Mouse (Mus musculus): ENCODE measurements around the gene Fto. TPM values are rescaled to one million over a fixed set of nuclear protein-coding genes. Genes with fewer than 3 reads are reported as not detected.

Gene Fto
- polyA plus RNA-seq, 1 experiment from 2014 or later, result 89.0 TPM

DNA sequence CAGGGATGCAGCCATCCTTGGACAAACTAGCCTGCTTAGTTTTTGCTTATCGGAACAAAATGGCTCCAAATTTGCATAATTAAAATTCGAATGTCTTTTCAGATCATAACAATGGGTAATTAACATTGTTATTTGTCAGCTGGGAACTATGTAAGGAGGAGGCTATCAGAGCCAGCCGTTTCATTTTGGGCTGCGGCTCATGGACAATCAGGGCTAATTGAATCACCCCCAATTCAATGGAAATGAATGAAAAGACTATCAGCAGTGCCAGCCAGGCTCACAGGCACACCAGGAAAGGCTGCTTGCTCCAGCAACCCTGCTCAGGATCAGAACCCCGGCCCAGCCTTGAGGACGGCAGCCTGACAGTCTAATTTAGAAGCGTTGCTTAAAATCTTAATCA, 395.3 kb downstream of the Fto start:
- WGBS, result 66% methylated on average over 7 of the region's 7 CpGs
- ATAC-seq (ENCODE audit: low FRiP score, low TSS enrichment), result no peak

DNA sequence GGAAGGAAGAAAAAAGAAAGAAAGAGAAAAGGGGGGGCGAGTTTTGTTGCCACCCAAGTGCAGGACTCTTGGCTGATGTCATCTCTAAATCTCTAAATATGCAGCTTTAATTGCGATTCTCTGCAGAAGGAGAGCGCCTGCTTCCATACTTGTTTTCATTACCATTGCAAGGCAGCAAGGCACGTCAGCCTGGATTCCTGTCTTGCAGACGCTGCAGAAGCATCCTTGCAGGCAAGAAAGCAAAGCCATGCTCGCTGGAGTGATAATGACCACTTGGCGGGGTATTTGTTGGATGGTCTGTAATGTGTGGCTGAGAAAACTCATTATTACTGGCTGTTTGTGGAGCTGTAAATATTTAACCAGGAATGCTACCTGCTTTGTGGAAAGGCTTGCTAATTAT, 396.4 kb downstream of the Fto start:
- WGBS, result 31% methylated on average over 7 of the region's 7 CpGs
- no peak overlapping the region for H3K4me3 ChIP-seq (ENCODE audit: low read length)
- no peak for ATAC-seq (ENCODE audit: low FRiP score, low TSS enrichment)
- no peak overlapping the region for H3K4me2 ChIP-seq (replicated peaks; ENCODE audit: low read depth, low read length)
- H3K27me3 ChIP-seq (ENCODE audit: insufficient read depth, low read length), result peaks cover 16% of the 10 kb centered on the region
- no peak overlapping the region for H3K27ac ChIP-seq (ENCODE audit: low read length)
- H3K9ac ChIP-seq (replicated peaks; ENCODE audit: low read length), result no peak overlapping the region
- H3K4me1 ChIP-seq (ENCODE audit: insufficient read depth, low read length), result peaks cover 15% of the 10 kb centered on the region
- H3K36me3 ChIP-seq (ENCODE audit: insufficient read depth, low read length), result no peaks in the 10 kb centered on the region
- H3K9me3 ChIP-seq (ENCODE audit: low read length), result 0 out of 2 replicates have a peak, but pooled peaks cover 4% of the 10 kb centered on the region

More for the DNA sequence above, 395.3 kb downstream of the Fto start:
- Histone ChIP-seq H3K36me3 (ENCODE audit: insufficient read depth, low read length) (no peaks in the 10 kb centered on the region), H3K27me3 (ENCODE audit: insufficient read depth, low read length) (peaks cover 16% of the 10 kb centered on the region), H3K4me2 (replicated peaks; ENCODE audit: low read depth, low read length) (no peak overlapping the region), H3K27ac (ENCODE audit: low read length) (no peak overlapping the region), H3K4me1 (ENCODE audit: insufficient read depth, low read length) (peaks cover 10% of the 10 kb centered on the region), H3K9ac (replicated peaks; ENCODE audit: low read length) (no peak overlapping the region), H3K9me3 (ENCODE audit: low read length) (0 out of 2 replicates have a peak, but pooled peaks cover 4% of the 10 kb centered on the region), H3K4me3 (ENCODE audit: low read length) (no peak overlapping the region)

DNA sequence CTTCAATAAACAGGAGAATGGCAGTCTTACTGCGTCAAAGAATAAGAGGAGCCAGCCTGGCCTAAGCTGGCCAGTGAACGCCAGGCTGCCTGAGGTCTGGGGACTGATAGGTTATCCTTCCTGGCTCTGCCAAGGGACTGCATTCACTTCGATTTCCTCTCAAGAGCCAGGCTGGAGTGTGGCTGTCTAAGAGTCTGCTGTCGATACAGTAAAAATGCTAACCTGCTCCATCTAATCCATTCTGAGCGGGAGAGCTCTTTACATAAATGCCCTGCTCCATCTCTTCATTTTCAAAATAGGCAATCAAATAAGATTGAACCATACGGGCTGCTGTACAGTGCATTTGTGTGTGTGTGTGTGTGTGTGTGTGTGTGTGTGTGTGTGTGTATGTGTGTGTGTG, 397.9 kb downstream of the Fto start:
- H3K4me2 ChIP-seq (replicated peaks; ENCODE audit: low read depth, low read length), result no peak overlapping the region
- no peak overlapping the region for H3K4me3 ChIP-seq (ENCODE audit: low read length)
- WGBS, result 68% methylated on average over 6 of the region's 6 CpGs
- 0 out of 2 replicates have a peak, but pooled peaks cover 4% of the 10 kb centered on the region for H3K9me3 ChIP-seq (ENCODE audit: low read length)
- no peak overlapping the region for H3K27ac ChIP-seq (ENCODE audit: low read length)
- no peak for ATAC-seq (ENCODE audit: low FRiP score, low TSS enrichment)
- no peaks in the 10 kb centered on the region for H3K36me3 ChIP-seq (ENCODE audit: insufficient read depth, low read length)
- peaks cover 19% of the 10 kb centered on the region for H3K4me1 ChIP-seq (ENCODE audit: insufficient read depth, low read length)
- H3K9ac ChIP-seq (replicated peaks; ENCODE audit: low read length), result no peak overlapping the region
- peaks cover 17% of the 10 kb centered on the region for H3K27me3 ChIP-seq (ENCODE audit: insufficient read depth, low read length)

DNA sequence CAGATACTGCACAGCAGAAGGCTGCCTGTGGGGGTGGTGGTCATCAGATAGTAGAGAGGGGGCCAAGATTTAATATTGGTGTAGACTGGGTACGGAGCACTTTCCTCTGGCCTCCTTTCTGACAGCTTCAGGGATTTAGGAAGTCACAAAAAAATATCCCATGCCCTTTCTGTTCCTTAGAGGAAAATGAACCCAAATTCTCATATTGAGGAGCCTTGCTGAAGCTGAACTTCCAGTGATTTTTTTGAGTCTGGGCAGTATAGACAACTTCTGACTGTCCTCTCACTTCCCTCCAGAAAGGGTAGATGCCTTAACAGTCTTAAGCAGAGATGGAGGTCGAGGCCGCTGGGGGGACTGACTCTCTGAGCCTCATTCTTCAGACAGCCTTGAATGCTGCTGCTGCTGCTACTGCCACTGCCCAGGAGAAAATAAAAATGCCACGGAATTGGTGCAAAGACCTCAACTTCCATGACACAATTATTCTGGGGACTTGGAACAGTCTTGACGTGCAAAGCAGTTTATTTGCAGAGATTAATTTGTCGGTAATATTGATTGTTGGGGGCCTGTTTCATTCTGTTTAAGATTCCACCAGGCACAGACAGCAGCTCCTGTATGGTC, 398.8 kb downstream of the Fto start:
- H3K9ac ChIP-seq (replicated peaks; ENCODE audit: low read length), result no peak overlapping the region
- H3K27ac ChIP-seq (ENCODE audit: low read length), result no peak overlapping the region
- H3K4me2 ChIP-seq (replicated peaks; ENCODE audit: low read depth, low read length), result peak overlapping the region; percentile 44; the same call in 1 of the 2 replicates
- peaks cover 19% of the 10 kb centered on the region for H3K4me1 ChIP-seq (ENCODE audit: insufficient read depth, low read length)
- H3K9me3 ChIP-seq (ENCODE audit: low read length), result 0 out of 2 replicates have a peak, but pooled peaks cover 4% of the 10 kb centered on the region
- WGBS, result 31% methylated on average over 6 of the region's 6 CpGs
- no peak overlapping the region for H3K4me3 ChIP-seq (ENCODE audit: low read length)
- peaks cover 24% of the 10 kb centered on the region for H3K27me3 ChIP-seq (ENCODE audit: insufficient read depth, low read length)
- no peak for ATAC-seq (ENCODE audit: low FRiP score, low TSS enrichment)
- no peaks in the 10 kb centered on the region for H3K36me3 ChIP-seq (ENCODE audit: insufficient read depth, low read length)

DNA sequence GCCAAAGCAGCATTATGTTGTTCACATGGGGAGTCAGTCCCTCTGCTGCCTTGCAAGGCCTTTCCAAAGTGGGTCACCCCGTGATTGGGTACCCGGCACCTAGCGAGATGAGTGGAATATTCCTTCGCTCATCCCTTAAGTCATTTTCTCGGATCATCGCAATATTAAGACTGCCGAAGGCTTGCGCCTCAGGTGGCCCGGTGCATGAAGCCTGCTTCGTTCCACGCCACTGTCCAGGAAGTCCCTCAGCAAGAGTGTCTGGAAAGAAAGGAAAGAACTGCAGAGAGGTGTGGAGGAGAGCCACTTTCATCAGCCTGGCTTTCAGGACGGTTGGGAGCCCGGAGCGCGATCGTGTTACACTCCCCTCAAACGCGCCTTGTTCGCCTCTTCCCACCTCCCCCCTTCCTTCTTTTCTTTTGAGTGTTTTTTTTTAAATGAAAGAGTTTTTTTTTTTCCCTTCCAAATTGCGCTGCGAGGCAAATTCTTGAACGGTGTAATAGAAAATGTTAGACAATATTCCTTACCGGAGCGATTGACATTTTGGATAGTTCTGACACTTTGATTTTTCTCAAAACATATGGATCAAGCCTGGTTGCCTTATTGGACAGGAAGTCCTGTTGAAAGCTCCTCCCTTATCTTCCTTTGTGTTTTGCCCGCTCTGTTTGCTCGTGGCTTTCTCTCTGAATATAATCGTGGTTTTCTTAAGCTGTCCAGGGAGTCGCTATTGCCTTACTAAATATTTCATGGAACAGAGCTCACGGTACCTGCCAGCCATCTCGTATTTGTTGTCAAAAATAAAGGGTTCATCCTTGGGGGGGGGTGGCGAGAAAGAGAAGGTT, 399.6 kb downstream of the Fto start:
- WGBS, result 6% methylated on average over 31 of the region's 31 CpGs
- H3K36me3 ChIP-seq (ENCODE audit: insufficient read depth, low read length), result no peaks in the 10 kb centered on the region
- H3K4me1 ChIP-seq (ENCODE audit: insufficient read depth, low read length), result peaks cover 19% of the 10 kb centered on the region
- ATAC-seq (ENCODE audit: low FRiP score, low TSS enrichment), result peak; percentile 53; the same call in 1 of the 2 replicates
- H3K9ac ChIP-seq (replicated peaks; ENCODE audit: low read length), result peak overlapping the region; percentile 36; the same call in 1 of the 2 replicates
- peaks cover 24% of the 10 kb centered on the region for H3K27me3 ChIP-seq (ENCODE audit: insufficient read depth, low read length)
- peak overlapping the region; percentile 34 for H3K4me3 ChIP-seq (ENCODE audit: low read length)
- peak overlapping the region; percentile 44 for H3K4me2 ChIP-seq (replicated peaks; ENCODE audit: low read depth, low read length)
- H3K27ac ChIP-seq (ENCODE audit: low read length), result no peak overlapping the region
- H3K9me3 ChIP-seq (ENCODE audit: low read length), result 0 out of 2 replicates have a peak, but pooled peaks cover 1% of the 10 kb centered on the region

DNA sequence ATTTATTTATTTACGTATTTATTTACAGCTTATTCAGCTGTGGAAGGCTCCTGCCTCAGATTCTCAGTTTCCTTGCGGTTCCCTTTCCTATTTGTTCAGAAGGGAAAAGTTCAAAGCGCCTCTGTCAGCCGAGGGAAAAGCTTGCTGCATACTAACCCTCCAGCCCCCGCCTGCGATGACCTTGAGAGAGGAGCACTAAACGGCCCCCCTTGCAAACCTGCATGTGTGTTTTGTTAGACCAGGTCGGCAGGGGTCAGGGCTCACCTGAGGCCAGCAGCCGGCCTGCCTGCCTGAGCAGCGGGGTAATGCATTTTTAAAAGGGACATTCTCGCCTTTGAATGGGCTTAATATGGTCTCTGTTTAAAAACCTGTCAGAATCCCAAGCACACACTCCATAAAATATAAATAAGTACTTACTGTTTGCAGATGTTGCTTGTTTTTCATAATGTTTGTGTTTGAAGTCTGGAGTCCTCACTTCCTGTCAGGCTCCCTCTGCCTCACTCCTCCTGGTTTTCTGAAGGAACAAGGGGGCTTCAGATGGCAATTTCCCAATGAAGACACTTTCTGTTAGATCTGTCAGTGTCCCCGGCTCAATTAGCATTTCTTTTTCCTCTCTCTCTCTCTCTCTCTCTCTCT, 400.5 kb downstream of the Fto start:
- H3K4me3 ChIP-seq (ENCODE audit: low read length), result peak overlapping the region; percentile 34
- H3K9me3 ChIP-seq (ENCODE audit: low read length), result no peaks in the 10 kb centered on the region
- no peaks in the 10 kb centered on the region for H3K36me3 ChIP-seq (ENCODE audit: insufficient read depth, low read length)
- H3K9ac ChIP-seq (replicated peaks; ENCODE audit: low read length), result peak overlapping the region; percentile 36; the same call in 1 of the 2 replicates
- no peak overlapping the region for H3K27ac ChIP-seq (ENCODE audit: low read length)
- peaks cover 24% of the 10 kb centered on the region for H3K27me3 ChIP-seq (ENCODE audit: insufficient read depth, low read length)
- H3K4me1 ChIP-seq (ENCODE audit: insufficient read depth, low read length), result peaks cover 19% of the 10 kb centered on the region
- peak overlapping the region; percentile 44 for H3K4me2 ChIP-seq (replicated peaks; ENCODE audit: low read depth, low read length)
- ATAC-seq (ENCODE audit: low FRiP score, low TSS enrichment), result no peak
- WGBS, result 12% methylated on average over 12 of the region's 12 CpGs

DNA sequence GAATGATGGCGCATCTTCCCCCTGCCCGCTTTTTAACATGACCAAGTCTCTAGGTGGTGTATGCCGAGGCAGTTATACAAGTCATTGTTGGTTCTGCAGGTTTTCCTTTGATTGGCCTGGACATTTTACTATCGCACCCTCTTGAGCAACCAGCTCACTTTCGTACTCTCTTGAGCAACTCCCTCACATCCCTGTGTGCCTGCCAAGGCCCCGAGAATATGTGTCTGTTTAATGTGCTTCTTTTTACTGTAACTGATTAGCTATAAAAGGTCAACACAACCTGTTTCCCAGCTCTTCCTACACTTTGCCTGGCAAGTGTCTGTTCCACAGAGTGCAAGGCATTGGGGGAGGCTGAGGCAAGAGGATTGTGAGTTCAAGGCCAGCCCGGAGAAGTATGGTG, 401.4 kb downstream of the Fto start:
- 82% methylated on average over 7 of the region's 7 CpGs for WGBS
- Histone ChIP-seq H3K9me3 (ENCODE audit: low read length) (no peaks in the 10 kb centered on the region), H3K27ac (ENCODE audit: low read length) (no peak overlapping the region), H3K27me3 (ENCODE audit: insufficient read depth, low read length) (peaks cover 20% of the 10 kb centered on the region), H3K36me3 (ENCODE audit: insufficient read depth, low read length) (no peaks in the 10 kb centered on the region), H3K9ac (replicated peaks; ENCODE audit: low read length) (no peak overlapping the region), H3K4me3 (ENCODE audit: low read length) (no peak overlapping the region), H3K4me1 (ENCODE audit: insufficient read depth, low read length) (peaks cover 19% of the 10 kb centered on the region), H3K4me2 (replicated peaks; ENCODE audit: low read depth, low read length) (no peak overlapping the region)
- ATAC-seq (ENCODE audit: low FRiP score, low TSS enrichment), result no peak

DNA sequence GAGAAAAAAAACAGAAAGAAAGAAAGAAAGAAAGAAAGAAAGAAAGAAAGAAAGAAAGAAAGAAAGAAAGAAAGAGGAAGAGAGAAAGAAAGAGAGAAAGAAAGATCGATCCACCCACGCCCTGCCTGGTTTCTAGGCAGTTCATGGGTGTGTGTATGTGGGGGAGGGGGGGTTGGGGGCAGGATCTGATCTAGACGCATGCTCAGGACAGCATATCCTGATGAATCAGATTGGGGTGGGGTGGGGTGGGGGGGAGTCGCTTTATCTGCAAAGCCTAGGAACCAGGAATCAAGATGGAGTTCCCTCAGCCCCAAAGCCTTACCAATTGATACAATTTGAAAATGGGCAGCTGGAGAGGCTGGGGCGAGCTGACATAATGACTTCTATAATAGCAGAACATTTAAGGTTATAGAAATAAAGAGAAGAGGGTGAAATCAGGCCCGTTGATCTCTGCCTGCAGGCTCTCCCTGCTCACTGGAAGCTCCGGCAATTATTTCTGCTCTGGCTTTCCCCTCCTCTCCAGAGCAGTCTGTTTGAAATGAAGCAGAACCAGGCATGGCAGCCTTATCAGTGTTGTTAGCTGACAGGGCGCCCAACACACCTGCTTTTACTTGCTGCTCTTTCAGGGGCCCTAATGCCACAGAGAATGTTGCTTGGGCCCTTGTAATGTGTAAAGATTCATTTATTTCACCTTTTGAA, 402.2 kb downstream of the Fto start:
- peaks cover 16% of the 10 kb centered on the region for H3K27me3 ChIP-seq (ENCODE audit: insufficient read depth, low read length)
- no peak overlapping the region for H3K9ac ChIP-seq (replicated peaks; ENCODE audit: low read length)
- peaks cover 19% of the 10 kb centered on the region for H3K4me1 ChIP-seq (ENCODE audit: insufficient read depth, low read length)
- peak; percentile 40; the same call in 1 of the 2 replicates for ATAC-seq (ENCODE audit: low FRiP score, low TSS enrichment)
- no peak overlapping the region for H3K27ac ChIP-seq (ENCODE audit: low read length)
- 34% methylated on average over 8 of the region's 8 CpGs for WGBS
- H3K9me3 ChIP-seq (ENCODE audit: low read length), result no peaks in the 10 kb centered on the region
- H3K4me3 ChIP-seq (ENCODE audit: low read length), result no peak overlapping the region
- H3K4me2 ChIP-seq (replicated peaks; ENCODE audit: low read depth, low read length), result no peak overlapping the region
- H3K36me3 ChIP-seq (ENCODE audit: insufficient read depth, low read length), result no peaks in the 10 kb centered on the region

Data from kidney, embryonic 16.5 days (tissue).